Mouse (Mus musculus): ENCODE data around the gene Serpinb7. TPM values are rescaled to one million over a fixed set of nuclear protein-coding genes. Genes with fewer than 3 reads are reported as not detected.
A peak's percentile ranks its signal among the peaks of the same experiment; 100 is the strongest.

Gene Serpinb7
- polyA plus RNA-seq (2015; fragmentation: Nextera tagmentation; extraction: Ambion mirVana), result 28.8 and 32.8 TPM in 2 replicates

GRCm38 (mm10) chr1:107399355-107399754, at the start of gene Serpinb7:
Serpinb7 (plus strand) TSS chr1:107399655.
- Histone ChIP-seq H3K9me3 (replicated peaks) (no peaks in the 10 kb centered on the region), H3K4me3 (replicated peaks) (no peak within 1 kb of the TSS), H3K9ac (no peak within 1 kb of the TSS), H3K36me3 (no peaks in the 10 kb centered on the region), H3K27me3 (no peaks in the 10 kb centered on the region), H3K4me1 (no peaks in the 10 kb centered on the region), H3K27ac (replicated peaks) (no peak within 1 kb of the TSS), H3K4me2 (replicated peaks) (no peak within 1 kb of the TSS)
- no peak for ATAC-seq (ENCODE audit: insufficient number of reproducible peaks, low FRiP score, low TSS enrichment, low read depth)
- 67% methylated on average over 3 of the region's 3 CpGs for WGBS

- 13% methylated on average over 3 of the region's 3 CpGs for WGBS
- H3K4me1 ChIP-seq, result no peaks in the 10 kb centered on the region
- no peak overlapping the region for H3K4me3 ChIP-seq (replicated peaks)
- no peak for ATAC-seq (ENCODE audit: insufficient number of reproducible peaks, low FRiP score, low TSS enrichment, low read depth)
- no peak overlapping the region for H3K4me2 ChIP-seq (replicated peaks)
- no peaks in the 10 kb centered on the region for H3K36me3 ChIP-seq
- H3K9me3 ChIP-seq (replicated peaks), result no peaks in the 10 kb centered on the region
- H3K27ac ChIP-seq (replicated peaks), result no peak overlapping the region
- no peaks in the 10 kb centered on the region for H3K27me3 ChIP-seq
- H3K9ac ChIP-seq, result no peak overlapping the region
These were observed 49.1 kb upstream of the Serpinb7 start for GRCm38 (mm10) chr1:107350392-107350791.

- no peak for ATAC-seq (ENCODE audit: insufficient number of reproducible peaks, low FRiP score, low TSS enrichment, low read depth)
- H3K9ac ChIP-seq, result no peak overlapping the region
- no peaks in the 10 kb centered on the region for H3K27me3 ChIP-seq
- WGBS, result 64% methylated on average over 2 of the region's 2 CpGs
- H3K36me3 ChIP-seq, result no peaks in the 10 kb centered on the region
- H3K4me3 ChIP-seq (replicated peaks), result no peak overlapping the region
- H3K9me3 ChIP-seq (replicated peaks), result no peaks in the 10 kb centered on the region
- H3K4me1 ChIP-seq, result no peaks in the 10 kb centered on the region
- no peak overlapping the region for H3K4me2 ChIP-seq (replicated peaks)
- H3K27ac ChIP-seq (replicated peaks), result no peak overlapping the region
These were observed 48.3 kb upstream of the Serpinb7 start for GRCm38 (mm10) chr1:107351115-107351514.

GRCm38 (mm10) chr1:107353046-107353445, 46.4 kb upstream of the Serpinb7 start:
- no peak for ATAC-seq (ENCODE audit: insufficient number of reproducible peaks, low FRiP score, low TSS enrichment, low read depth)
- H3K27me3 ChIP-seq, result no peaks in the 10 kb centered on the region
- H3K4me2 ChIP-seq (replicated peaks), result no peak overlapping the region
- H3K9ac ChIP-seq, result no peak overlapping the region
- WGBS, result 47% methylated on average over 3 of the region's 3 CpGs
- no peaks in the 10 kb centered on the region for H3K4me1 ChIP-seq
- no peak overlapping the region for H3K4me3 ChIP-seq (replicated peaks)
- H3K9me3 ChIP-seq (replicated peaks), result no peaks in the 10 kb centered on the region
- no peaks in the 10 kb centered on the region for H3K36me3 ChIP-seq
- no peak overlapping the region for H3K27ac ChIP-seq (replicated peaks)

DNA sequence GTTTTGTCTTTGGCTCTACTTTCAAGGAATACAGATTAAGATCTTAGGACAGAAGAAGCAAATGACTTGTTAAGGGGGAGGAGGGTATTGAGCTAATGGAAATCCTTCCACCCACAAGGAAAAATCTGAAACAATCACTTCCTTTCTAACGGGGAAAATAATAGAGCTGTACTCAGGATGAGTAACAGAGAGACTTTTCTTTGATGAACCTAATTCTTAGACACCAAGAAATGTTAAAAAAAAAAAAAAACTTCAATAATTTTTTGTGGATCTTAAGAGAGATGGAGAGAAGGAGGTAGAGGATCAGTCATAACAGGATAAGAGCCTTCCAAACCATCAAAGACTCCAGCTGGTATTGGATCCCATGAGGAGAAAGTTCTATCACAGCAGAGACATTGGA, 38.6 kb upstream of the Serpinb7 start, which contains the start of gene Serpinb11:
Gene Serpinb11, plus strand, starts transcription at position 301 of the 400 bp plus-strand sequence.
- Histone ChIP-seq H3K9ac (no peak within 1 kb of the TSS), H3K4me2 (replicated peaks) (no peak within 1 kb of the TSS), H3K4me3 (replicated peaks) (no peak within 1 kb of the TSS), H3K27me3 (no peaks in the 10 kb centered on the region), H3K36me3 (no peaks in the 10 kb centered on the region), H3K9me3 (replicated peaks) (no peaks in the 10 kb centered on the region), H3K27ac (replicated peaks) (no peak within 1 kb of the TSS), H3K4me1 (peaks cover 7% of the 10 kb centered on the region; the same call in 1 of the 2 replicates)
- no peak for ATAC-seq (ENCODE audit: insufficient number of reproducible peaks, low FRiP score, low TSS enrichment, low read depth)
- WGBS, result 32% methylated on average over 1 of the region's 1 CpGs

- no peaks in the 10 kb centered on the region for H3K27me3 ChIP-seq
- peaks cover 17% of the 10 kb centered on the region for H3K4me1 ChIP-seq
- no peak overlapping the region for H3K4me2 ChIP-seq (replicated peaks)
- H3K4me3 ChIP-seq (replicated peaks), result no peak overlapping the region
- H3K27ac ChIP-seq (replicated peaks), result no peak overlapping the region
- no peaks in the 10 kb centered on the region for H3K9me3 ChIP-seq (replicated peaks)
- H3K9ac ChIP-seq, result no peak overlapping the region
- ATAC-seq (ENCODE audit: insufficient number of reproducible peaks, low FRiP score, low TSS enrichment, low read depth), result no peak
- H3K36me3 ChIP-seq, result no peaks in the 10 kb centered on the region
- 33% methylated on average over 7 of the region's 7 CpGs for WGBS
These were observed 33.5 kb upstream of the Serpinb7 start for GRCm38 (mm10) chr1:107365973-107366372.

- H3K4me3 ChIP-seq (replicated peaks), result no peak overlapping the region
- peaks cover 17% of the 10 kb centered on the region for H3K4me1 ChIP-seq
- H3K4me2 ChIP-seq (replicated peaks), result no peak overlapping the region
- 0 out of 2 replicates have a peak overlapping the region, but pooled peaks have one; percentile 11 for H3K27ac ChIP-seq (replicated peaks)
- 60% methylated on average over 2 of the region's 2 CpGs for WGBS
- no peaks in the 10 kb centered on the region for H3K36me3 ChIP-seq
- H3K9me3 ChIP-seq (replicated peaks), result no peaks in the 10 kb centered on the region
- no peaks in the 10 kb centered on the region for H3K27me3 ChIP-seq
- no peak overlapping the region for H3K9ac ChIP-seq
- no peak; the same call in 1 of the 2 replicates for ATAC-seq (ENCODE audit: insufficient number of reproducible peaks, low FRiP score, low TSS enrichment, low read depth)
These were observed 30.5 kb upstream of the Serpinb7 start for GRCm38 (mm10) chr1:107368944-107369343.

DNA sequence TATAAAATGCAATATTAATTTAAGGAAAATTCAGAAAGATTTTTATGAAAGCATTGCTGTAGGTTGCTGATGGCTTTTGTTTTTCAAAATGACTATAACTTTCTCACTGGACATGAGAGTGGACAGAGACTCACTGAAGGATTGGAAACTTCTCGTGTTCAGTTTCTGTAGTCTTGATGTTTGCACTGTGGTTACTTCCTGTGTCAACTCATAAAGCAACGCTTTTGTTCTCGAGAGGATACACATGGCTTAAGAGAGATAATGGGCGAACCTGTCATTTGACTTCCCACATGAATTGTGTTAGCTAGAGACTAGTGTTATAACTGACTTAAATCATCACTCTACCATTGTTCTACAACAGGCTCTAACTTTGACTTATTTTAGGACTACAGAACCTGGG, 22.5 kb upstream of the Serpinb7 start:
- no peak for ATAC-seq (ENCODE audit: insufficient number of reproducible peaks, low FRiP score, low TSS enrichment, low read depth)
- 72% methylated on average over 4 of the region's 4 CpGs for WGBS
- Histone ChIP-seq H3K4me2 (replicated peaks) (no peak overlapping the region), H3K4me3 (replicated peaks) (no peak overlapping the region), H3K27ac (replicated peaks) (no peak overlapping the region), H3K4me1 (no peaks in the 10 kb centered on the region), H3K9me3 (replicated peaks) (no peaks in the 10 kb centered on the region), H3K27me3 (no peaks in the 10 kb centered on the region), H3K9ac (no peak overlapping the region), H3K36me3 (no peaks in the 10 kb centered on the region)

- ATAC-seq (ENCODE audit: insufficient number of reproducible peaks, low FRiP score, low TSS enrichment, low read depth), result no peak
- Histone ChIP-seq H3K9ac (no peak overlapping the region), H3K27me3 (no peaks in the 10 kb centered on the region), H3K27ac (replicated peaks) (no peak overlapping the region), H3K36me3 (no peaks in the 10 kb centered on the region), H3K9me3 (replicated peaks) (no peaks in the 10 kb centered on the region), H3K4me1 (no peaks in the 10 kb centered on the region), H3K4me2 (replicated peaks) (no peak overlapping the region), H3K4me3 (replicated peaks) (no peak overlapping the region)
These were observed 21.1 kb upstream of the Serpinb7 start for GRCm38 (mm10) chr1:107378368-107378767.

GRCm38 (mm10) chr1:107381491-107381890, 18.0 kb upstream of the Serpinb7 start:
- ATAC-seq (ENCODE audit: insufficient number of reproducible peaks, low FRiP score, low TSS enrichment, low read depth), result no peak
- Histone ChIP-seq H3K4me1 (no peaks in the 10 kb centered on the region), H3K27me3 (no peaks in the 10 kb centered on the region), H3K36me3 (no peaks in the 10 kb centered on the region), H3K4me3 (replicated peaks) (no peak overlapping the region), H3K9me3 (replicated peaks) (no peaks in the 10 kb centered on the region), H3K4me2 (replicated peaks) (no peak overlapping the region), H3K9ac (no peak overlapping the region), H3K27ac (replicated peaks) (no peak overlapping the region)

GRCm38 (mm10) chr1:107382404-107382803, 17.1 kb upstream of the Serpinb7 start:
- no peak overlapping the region for H3K4me3 ChIP-seq (replicated peaks)
- no peak overlapping the region for H3K9ac ChIP-seq
- no peaks in the 10 kb centered on the region for H3K9me3 ChIP-seq (replicated peaks)
- H3K27me3 ChIP-seq, result no peaks in the 10 kb centered on the region
- ATAC-seq (ENCODE audit: insufficient number of reproducible peaks, low FRiP score, low TSS enrichment, low read depth), result no peak
- H3K4me1 ChIP-seq, result no peaks in the 10 kb centered on the region
- WGBS, result 100% methylated on average over 1 of the region's 1 CpGs
- H3K4me2 ChIP-seq (replicated peaks), result no peak overlapping the region
- no peak overlapping the region for H3K27ac ChIP-seq (replicated peaks)
- no peaks in the 10 kb centered on the region for H3K36me3 ChIP-seq

DNA sequence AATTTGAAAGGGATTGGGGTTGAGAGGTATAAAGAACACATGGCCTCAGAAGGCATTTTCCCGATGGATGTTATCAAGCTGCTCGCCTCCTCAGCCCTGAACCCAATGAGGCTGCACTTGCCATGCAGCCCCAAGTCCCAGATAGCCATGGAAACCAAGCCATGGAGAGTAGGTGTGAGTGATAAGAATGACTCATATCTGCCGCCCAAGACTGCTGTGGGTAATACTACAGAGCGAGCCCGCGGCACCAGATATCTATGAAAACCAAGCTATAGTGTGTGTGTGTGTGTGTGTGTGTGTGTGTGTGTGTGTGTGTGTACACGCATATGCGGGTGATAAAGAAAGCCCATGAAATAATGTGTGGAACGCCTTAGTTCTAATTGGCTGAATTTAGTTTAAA, 14.9 kb upstream of the Serpinb7 start:
- Histone ChIP-seq H3K27ac (replicated peaks) (no peak overlapping the region), H3K9me3 (replicated peaks) (no peaks in the 10 kb centered on the region), H3K4me2 (replicated peaks) (no peak overlapping the region), H3K9ac (no peak overlapping the region), H3K4me3 (replicated peaks) (no peak overlapping the region), H3K36me3 (no peaks in the 10 kb centered on the region), H3K27me3 (no peaks in the 10 kb centered on the region), H3K4me1 (no peaks in the 10 kb centered on the region)
- 91% methylated on average over 9 of the region's 9 CpGs for WGBS
- ATAC-seq (ENCODE audit: insufficient number of reproducible peaks, low FRiP score, low TSS enrichment, low read depth), result no peak

All from embryonic facial prominence, embryonic 15.5 days (tissue).